Mouse (Mus musculus) heart, adult 11 months (tissue): Measurements from ENCODE around the gene Olfr401.
"Not testable (repeated sequence)": the region's sequence is repeated elsewhere in the genome, so short reads cannot be mapped to it uniquely, and the experiment has no call there.

Experiments
- DNase-seq: peaks from one replicate; pipeline ENCODE4 v3.0.0; 2022

Gene Olfr401

DNA sequence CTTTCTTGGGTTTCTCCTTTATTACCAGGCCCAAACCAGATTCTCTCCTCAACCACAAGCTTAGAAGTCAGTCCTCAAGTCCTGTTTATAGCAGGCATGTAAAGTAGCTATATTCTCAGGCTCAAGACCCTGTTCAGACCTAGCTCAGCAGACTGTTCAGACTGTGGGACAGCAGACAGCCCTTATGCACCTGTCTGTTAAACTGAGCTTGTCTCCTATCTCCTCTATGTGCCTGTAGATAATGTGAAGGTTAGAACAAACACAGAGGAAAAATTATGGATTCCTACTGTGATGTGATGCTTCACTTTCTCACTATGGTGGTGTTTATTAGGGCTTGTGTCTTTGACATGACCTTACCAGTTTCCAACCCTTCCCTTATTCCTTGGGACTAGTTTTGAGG is at the start of gene Olfr401:
Olfr401 (plus strand) TSS at position 301 of the 400 bp plus-strand sequence.
- DNase-seq: no peak

DNA sequence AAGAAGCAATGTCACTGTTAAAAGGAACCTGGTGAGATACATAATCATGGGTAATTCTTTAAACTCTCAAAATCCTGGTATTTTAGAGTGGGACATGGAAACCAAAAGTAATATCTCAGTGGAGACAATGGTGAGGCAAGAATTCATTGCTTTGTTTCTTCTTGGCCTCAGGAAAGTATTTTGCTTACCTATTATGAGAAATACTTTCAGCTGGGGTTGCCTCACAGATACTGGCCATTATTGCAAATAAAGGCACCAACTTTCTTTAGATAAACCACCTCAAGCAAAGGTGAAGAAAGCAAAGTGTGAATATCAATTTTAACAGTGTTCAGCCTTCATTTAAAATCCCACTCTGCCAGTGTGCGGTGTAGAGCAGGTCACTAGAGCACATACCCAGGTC is 43.9 kb upstream of the Olfr401 start, which contains the start of gene Zfp616:
Zfp616 (plus strand) TSS at position 301 of the 400 bp plus-strand sequence.
- no peak for DNase-seq

DNA sequence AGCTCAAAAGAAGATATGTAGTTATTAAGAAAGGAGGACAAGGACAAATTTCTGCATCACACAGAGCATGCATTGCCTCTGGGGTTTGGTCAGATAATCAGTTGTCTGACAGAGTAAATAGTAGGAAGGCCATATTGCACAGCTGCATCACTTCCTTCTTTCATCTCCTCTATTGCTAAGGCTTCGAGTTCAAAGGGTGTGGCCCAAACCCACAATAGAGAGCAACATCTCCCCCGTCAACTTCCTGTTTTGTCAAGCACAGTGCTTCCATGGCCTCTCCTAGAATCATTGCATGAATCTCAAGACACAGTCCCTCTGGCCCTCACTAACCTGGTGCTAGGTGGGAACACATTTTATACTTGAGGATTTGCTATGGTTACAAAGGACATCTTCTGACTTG is 12.8 kb upstream of the Olfr401 start:
- peak; percentile 91 for DNase-seq

DNA sequence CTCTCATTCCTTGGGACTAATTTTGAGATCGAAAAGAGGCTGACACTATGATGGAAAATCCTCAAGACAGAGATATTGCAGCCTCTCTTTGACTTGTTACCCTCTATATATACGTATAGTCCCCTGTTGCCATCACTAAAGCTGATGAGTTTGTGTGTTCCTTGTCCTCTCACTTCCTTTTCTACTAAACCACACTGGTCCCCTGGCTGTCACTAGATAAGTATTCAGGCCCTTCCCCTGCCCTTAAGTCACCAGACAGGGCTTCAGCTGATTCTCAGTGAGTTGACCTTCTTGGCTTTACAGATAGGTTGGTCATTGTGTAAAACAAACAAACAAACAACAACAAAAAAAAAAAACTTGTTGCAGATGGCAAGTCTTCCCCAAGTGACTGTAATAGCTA is 12.0 kb upstream of the Olfr401 start:
- DNase-seq: no peak

DNA sequence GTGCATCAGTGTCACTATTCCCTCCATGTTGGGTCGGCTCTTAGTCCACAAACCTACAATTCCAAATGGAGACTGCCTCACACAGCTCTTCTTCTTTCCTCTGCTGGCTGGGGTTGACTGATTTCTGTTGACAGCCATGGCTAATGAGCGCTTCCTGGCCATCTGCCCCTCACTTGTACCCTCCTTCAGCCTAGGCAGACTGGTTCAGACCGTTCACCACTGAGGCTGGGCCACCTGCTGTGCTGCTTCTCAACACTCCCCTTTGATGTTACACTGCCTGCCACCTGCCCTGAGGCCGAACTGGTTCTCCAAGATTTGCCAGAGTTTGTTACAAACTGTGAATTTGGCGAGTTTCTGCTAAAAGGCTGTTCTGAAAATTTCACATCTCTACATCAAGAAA is 8.4 kb upstream of the Olfr401 start:
- DNase-seq: no peak

DNA sequence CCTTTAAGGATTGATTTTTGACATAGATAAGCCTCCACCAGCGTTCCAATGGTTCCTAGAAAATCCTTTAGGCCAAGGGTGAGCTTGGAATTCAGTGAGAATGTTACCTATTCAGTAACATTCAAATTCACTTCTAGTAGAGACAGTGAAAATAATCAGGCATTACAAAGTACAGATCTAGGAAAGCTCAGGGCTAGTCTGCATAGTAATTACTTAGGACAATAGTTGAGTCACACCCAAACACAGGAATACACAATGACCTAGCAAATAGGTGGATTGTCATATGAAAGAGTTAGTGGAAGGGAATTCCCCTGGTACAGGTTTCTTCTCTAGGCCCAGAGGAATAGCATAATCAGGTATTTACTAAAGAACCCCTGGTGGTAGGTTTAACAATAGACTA is 26.5 kb downstream of the Olfr401 start:
- not testable (repeated sequence) for DNase-seq

DNA sequence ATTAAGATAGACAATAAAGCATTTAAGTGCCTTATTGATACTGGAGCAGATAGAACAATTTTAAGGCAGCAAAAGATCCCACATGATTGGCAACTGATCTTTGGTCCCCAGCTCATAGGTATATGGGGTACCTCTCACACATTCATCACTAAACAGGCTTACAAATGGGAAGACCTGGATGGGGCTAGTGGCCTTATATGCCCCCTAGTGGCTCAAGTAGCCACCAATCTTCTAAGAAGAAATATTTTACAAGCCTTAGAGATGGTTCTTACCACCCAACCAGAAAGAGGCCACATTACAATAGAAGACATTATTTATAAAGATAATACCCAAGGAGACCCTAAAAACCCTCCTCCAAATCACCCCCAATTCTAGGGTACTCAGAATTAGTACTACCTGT is 32.4 kb downstream of the Olfr401 start:
- no peak for DNase-seq

DNA sequence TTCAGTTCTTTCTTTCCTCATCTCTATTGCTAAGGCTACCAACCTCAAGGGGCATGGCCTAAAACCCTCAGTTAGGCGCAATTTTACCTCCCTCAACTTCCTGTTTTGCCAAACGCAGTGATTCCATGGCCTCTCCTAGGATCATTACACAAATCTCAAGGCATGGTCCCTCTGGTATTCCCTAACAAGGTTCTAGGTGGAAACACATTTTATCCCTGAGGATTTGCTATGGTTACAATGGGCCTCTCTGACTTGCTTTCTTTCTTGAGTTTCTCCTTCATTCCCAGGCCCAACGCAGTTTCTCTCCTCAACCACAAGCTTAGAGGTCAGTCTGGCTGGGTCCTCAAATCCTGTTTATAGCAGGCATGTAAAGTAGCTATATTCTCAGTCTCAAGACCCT is 39.7 kb downstream of the Olfr401 start, which contains the start of gene Olfr402:
Olfr402 (plus strand) TSS at position 301 of the 400 bp plus-strand sequence.
- no peak for DNase-seq

DNA sequence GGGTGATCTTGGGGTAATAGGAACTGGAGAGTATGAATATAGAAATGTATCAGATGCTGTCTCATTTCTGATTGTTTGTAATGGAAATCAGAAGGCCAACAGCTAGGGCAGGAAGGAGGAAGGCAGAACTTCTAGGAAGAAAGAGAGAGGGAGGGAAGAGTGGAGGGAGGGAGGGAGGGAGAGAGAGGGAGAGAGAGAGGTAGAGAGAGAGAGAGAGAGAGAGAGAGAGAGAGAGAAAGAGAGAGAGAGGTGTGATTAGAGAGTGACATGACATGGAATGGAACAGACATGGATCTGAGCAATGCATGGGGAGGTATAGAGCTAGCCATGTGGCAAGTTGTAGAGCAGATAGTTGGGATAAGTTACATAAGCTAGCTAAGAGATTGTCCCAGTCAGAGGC is 55.3 kb downstream of the Olfr401 start:
- no peak for DNase-seq
